Mouse (Mus musculus) midbrain, embryonic 12.5 days (tissue): ENCODE measurements around the gene Snrpg. TPM values are rescaled to one million over a fixed set of nuclear protein-coding genes. Genes with fewer than 3 reads are reported as not detected.

Source experiments
- ATAC-seq: fragments of 200-750 bp; cut with Nextera tagmentation; 2 replicates; pipeline ENCODE4 v1.8.0; 2017; ENCODE audit warnings: low read depth, moderate TSS enrichment, moderate library complexity; ENCODE audit not compliant: low FRiP score
- H3K27ac ChIP-seq: fragments of 300-500 bp; sonication (generic); replicated peaks from 2 replicates; pipeline ENCODE4 v1.5.1; 2016; ENCODE audit warnings: mild to moderate bottlenecking
- H3K27me3 ChIP-seq: fragments of 300-500 bp; sonication (generic); 2 replicates; pipeline ENCODE4 v1.6.1; 2016; ENCODE audit warnings: mild to moderate bottlenecking
- H3K36me3 ChIP-seq: fragments of 300-500 bp; sonication (generic); 2 replicates; pipeline ENCODE4 v1.6.1; 2016
- H3K4me1 ChIP-seq: fragments of 300-500 bp; sonication (generic); 2 replicates; pipeline ENCODE4 v1.6.1; 2016
- H3K4me2 ChIP-seq: fragments of 300-500 bp; sonication (generic); replicated peaks from 2 replicates; pipeline ENCODE4 v1.6.1; 2016; ENCODE audit warnings: mild to moderate bottlenecking, moderate library complexity
- H3K4me3 ChIP-seq: fragments of 300-500 bp; sonication (generic); 2 replicates; pipeline ENCODE4 v1.5.1; 2016; ENCODE audit warnings: mild to moderate bottlenecking
- H3K9ac ChIP-seq: fragments of 300-500 bp; sonication (generic); replicated peaks from 2 replicates; pipeline ENCODE4 v1.6.1; 2016; ENCODE audit warnings: mild to moderate bottlenecking, moderate library complexity
- H3K9me3 ChIP-seq: fragments of 300-500 bp; sonication (generic); 2 replicates; pipeline ENCODE4 v1.6.1; 2016; ENCODE audit warnings: mild to moderate bottlenecking
- WGBS: fragments of 180-500 bp; shearing (Covaris S2); methylation state at CpG from one replicate; pipeline ENCODE4 v1.1.7; 2016; 5-methylcytosine and 5-hydroxymethylcytosine counted together
- polyA plus RNA-seq: library from polyadenylated mRNA; unstranded; fragments of >200 nt; fragmentation: Nextera tagmentation; extraction: Ambion mirVana; gene quantifications from 2 replicates; pipeline ENCODE4 v1.2.1, GENCODE M21; 2016

The Snrpg gene
- polyA plus RNA-seq, 1 experiment from 2014 or later, result 580 TPM

DNA sequence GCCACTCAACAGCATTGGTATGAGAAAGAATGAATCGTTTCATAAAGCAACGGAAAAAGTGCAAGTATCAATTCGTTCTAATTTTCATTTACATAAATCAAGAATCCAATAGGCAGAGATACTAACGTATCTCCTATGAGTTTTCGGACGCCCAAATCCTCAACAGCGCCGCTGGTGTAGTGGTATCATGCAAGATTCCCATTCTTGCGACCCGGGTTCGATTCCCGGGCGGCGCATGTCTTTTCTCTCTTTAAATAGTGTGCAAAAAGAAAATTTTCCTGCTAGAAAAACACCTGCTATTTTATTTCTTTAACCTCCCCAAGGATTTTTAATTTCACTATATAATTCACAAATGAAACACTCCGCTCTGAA is 32.6 kb downstream of the Snrpg start:
- Histone ChIP-seq H3K36me3 (0 out of 2 replicates have a peak, but pooled peaks cover 6% of the 10 kb centered on the region), H3K9me3 (no peaks in the 10 kb centered on the region), H3K27me3 (0 out of 2 replicates have a peak, but pooled peaks cover 4% of the 10 kb centered on the region), H3K4me1 (peaks cover 13% of the 10 kb centered on the region), H3K4me3 (peak overlapping the region; percentile 87), H3K27ac (peak overlapping the region; percentile 100), H3K4me2 (peak overlapping the region; percentile 74), H3K9ac (0 out of 2 replicates have a peak overlapping the region, but pooled peaks have one; percentile 20)
- under 1% methylated on average over 15 of the region's 15 CpGs for WGBS
- ATAC-seq, result peak; percentile 63

DNA sequence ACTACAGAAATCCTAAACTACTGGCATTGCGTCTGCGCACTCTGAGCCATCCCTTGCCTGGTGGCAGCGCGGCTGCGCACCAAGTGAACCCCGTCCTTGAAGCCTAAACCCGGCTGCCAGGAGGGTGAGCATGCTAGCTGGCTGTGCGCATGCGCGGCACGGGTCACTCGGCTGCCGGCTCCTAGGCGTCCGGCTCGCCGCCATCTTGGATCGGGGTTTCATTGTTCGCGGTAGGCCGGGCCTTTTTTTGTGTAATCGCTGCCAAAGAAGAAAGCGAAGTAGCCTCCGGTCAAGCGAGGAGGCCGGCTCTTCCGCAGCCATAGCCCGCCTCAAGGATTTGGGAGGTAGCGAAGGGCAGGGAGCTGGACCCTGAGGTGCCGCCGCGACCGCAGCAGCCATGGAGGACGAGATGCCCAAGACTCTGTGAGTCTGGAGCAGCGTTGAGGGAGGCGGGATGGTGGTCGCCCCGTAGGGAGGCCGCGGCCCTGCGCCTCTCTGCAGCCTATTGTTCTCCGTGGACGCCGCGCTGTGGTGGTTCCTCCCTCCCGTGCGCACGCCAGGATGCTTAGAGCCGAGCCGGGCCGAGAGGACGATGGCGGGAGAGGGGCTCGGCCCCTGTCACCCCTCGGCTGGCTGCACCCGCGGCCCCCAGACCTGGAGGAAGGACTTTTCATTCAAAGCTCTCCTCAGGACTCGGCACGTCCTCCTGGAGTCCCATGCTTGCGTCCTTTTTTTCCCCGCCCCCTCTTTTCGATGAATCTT is 33.2 kb downstream of the Snrpg start, which contains the start of gene Tia1:
Gene Tia1 (plus strand): TSS at position 120 of the 762 bp plus-strand sequence.
- Histone ChIP-seq H3K9ac (peak within 1 kb of the TSS; percentile 98), H3K4me2 (peak within 1 kb of the TSS; percentile 74), H3K9me3 (no peaks in the 10 kb centered on the region), H3K4me1 (peaks cover 13% of the 10 kb centered on the region), H3K27me3 (0 out of 2 replicates have a peak, but pooled peaks cover 4% of the 10 kb centered on the region), H3K27ac (peak within 1 kb of the TSS; percentile 100), H3K4me3 (peak within 1 kb of the TSS; percentile 87), H3K36me3 (0 out of 2 replicates have a peak, but pooled peaks cover 6% of the 10 kb centered on the region)
- under 1% methylated on average over 62 of the region's 62 CpGs for WGBS
- peak; percentile 95 for ATAC-seq

DNA sequence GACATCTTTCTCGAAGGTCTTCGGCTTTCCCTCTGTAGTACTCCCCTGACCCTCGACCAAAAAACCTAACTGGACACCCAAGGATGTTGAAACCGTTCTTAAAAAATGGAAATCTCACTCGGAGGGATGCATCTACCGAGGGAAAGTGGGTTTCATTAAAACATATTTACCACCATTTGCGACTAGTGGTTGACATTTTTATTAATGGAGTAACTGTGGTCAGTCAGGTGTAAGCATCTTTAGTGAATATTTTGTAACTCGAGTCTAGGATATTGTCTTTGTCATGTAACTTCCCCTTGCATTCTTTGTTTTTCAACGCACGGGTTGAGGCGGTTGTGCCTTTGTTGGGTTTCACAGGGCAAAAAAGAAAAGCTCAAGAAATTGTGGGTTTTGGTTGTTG is 33.9 kb downstream of the Snrpg start:
- ATAC-seq, result no peak
- Histone ChIP-seq H3K4me3 (peak overlapping the region; percentile 87), H3K27ac (peak overlapping the region; percentile 100), H3K4me2 (peak overlapping the region; percentile 74), H3K9ac (peak overlapping the region; percentile 98), H3K27me3 (0 out of 2 replicates have a peak, but pooled peaks cover 4% of the 10 kb centered on the region), H3K9me3 (no peaks in the 10 kb centered on the region), H3K36me3 (peaks cover 10% of the 10 kb centered on the region; the same call in 1 of the 2 replicates), H3K4me1 (peaks cover 16% of the 10 kb centered on the region)
- under 1% methylated on average over 11 of the region's 11 CpGs for WGBS

DNA sequence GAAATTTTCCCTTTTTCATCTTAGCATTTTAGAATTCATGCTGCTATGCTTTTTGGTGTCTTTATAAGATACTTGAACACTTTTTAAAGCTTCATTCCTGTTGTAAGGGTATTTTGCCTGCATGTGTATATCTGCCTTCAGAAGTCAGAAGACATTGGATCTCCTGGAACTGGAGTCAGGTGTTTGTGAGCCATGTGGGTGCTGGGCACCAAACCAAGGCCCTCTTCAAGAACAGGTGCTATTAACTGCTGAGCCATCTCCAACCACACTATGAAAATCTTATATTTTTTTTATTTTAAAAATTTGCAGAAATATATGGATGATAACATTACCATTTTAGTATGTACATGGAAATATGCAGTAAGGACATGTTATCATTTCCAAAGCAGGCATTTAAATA is 35.2 kb downstream of the Snrpg start:
- Histone ChIP-seq H3K4me1 (peaks cover 13% of the 10 kb centered on the region), H3K9me3 (no peaks in the 10 kb centered on the region), H3K27ac (no peak overlapping the region), H3K4me3 (peak overlapping the region; percentile 30), H3K36me3 (peaks cover 10% of the 10 kb centered on the region; the same call in 1 of the 2 replicates), H3K4me2 (peak overlapping the region; percentile 74), H3K9ac (peak overlapping the region; percentile 39; the same call in 1 of the 2 replicates), H3K27me3 (no peaks in the 10 kb centered on the region)
- no peak for ATAC-seq

DNA sequence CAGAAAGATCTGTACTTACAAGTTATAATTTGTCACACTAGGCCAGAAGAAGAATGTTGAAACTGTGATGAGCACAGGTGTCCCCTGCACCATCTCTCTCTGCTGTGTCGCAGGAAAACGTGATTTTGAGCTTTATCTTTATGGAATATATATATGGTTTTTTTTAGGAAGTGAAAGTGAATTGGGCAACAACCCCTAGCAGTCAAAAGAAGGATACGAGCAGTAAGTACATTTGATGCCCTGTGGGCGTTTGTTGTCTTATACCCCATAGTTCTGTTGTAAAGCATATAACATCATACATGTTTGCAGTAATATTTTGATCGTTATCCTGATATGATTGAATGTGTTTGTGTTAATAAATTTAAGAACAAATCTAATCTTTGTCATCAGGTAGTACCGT is 47.6 kb downstream of the Snrpg start:
- ATAC-seq, result no peak
- no peaks in the 10 kb centered on the region for H3K27me3 ChIP-seq
- no peak overlapping the region for H3K4me3 ChIP-seq
- no peak overlapping the region for H3K27ac ChIP-seq
- WGBS, result 94% methylated on average over 6 of the region's 6 CpGs
- no peaks in the 10 kb centered on the region for H3K9me3 ChIP-seq
- H3K4me2 ChIP-seq, result no peak overlapping the region
- no peaks in the 10 kb centered on the region for H3K4me1 ChIP-seq
- H3K36me3 ChIP-seq, result peaks cover 84% of the 10 kb centered on the region
- H3K9ac ChIP-seq, result no peak overlapping the region

DNA sequence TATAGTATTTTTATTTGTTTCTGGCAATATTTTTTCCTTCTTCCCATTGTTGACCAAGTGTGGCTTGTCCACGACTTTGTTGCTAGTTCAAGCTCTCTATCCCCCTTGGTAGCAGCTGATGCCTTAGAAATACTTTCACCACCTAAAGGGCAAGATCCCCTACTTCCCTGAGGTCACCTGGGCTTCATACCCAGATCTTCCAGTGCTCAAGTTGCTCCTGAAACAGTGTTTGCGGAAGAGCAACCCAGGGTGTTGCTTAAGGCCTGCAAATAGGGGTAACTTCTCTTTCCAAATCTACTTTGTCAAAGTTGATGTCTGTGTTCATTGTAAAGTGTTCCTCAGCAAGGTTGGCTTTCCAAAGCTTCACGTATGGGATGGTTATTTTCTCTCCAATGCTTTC is 48.1 kb downstream of the Snrpg start:
- no peaks in the 10 kb centered on the region for H3K9me3 ChIP-seq
- no peak overlapping the region for H3K4me3 ChIP-seq
- H3K36me3 ChIP-seq, result peaks cover 83% of the 10 kb centered on the region
- WGBS, result 96% methylated on average over 3 of the region's 3 CpGs
- H3K27me3 ChIP-seq, result no peaks in the 10 kb centered on the region
- no peak overlapping the region for H3K9ac ChIP-seq
- no peak for ATAC-seq
- H3K4me2 ChIP-seq, result no peak overlapping the region
- H3K4me1 ChIP-seq, result no peaks in the 10 kb centered on the region
- H3K27ac ChIP-seq, result no peak overlapping the region

DNA sequence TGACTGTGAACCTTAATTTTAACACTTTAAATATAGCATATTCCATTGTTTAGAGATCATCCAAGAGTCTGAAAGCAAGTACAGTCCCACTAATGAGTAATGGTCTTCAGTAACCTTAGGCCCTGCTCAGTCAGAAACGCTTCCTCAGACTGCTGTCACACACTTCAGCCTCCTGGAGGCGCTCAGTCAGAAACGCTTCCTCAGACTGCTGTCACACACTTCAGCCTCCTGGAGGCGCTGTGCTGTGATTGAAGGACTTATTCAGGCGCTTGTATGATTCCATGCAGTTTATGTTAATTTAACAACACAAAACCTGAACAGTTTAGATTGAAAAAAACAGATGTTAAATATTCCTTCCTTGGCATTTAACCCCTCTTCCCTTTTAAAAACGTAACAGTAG is 49.4 kb downstream of the Snrpg start:
- Histone ChIP-seq H3K36me3 (peaks cover 85% of the 10 kb centered on the region), H3K4me3 (no peak overlapping the region), H3K4me2 (no peak overlapping the region), H3K4me1 (no peaks in the 10 kb centered on the region), H3K27me3 (no peaks in the 10 kb centered on the region), H3K27ac (no peak overlapping the region), H3K9ac (no peak overlapping the region), H3K9me3 (no peaks in the 10 kb centered on the region)
- 76% methylated on average over 6 of the region's 6 CpGs for WGBS
- ATAC-seq, result no peak

DNA sequence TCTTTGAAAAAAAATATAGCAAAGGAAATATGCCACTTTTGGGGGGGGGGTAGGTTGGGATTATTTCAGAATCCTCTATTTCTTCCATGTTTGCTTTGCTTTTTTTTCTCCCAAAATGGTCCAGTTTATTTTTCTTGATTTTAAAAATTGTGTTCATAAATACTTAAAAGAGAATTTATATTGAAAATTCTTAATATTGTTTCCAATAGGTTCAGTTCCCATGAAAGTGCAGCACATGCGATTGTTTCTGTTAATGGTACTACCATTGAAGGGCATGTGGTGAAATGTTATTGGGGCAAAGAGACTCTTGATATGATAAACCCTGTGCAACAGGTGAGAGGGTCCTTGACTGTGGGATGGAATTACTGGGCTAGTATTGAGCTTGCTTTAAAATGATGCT is 55.3 kb downstream of the Snrpg start, which contains the start of gene Gm44790:
Gene Gm44790 (plus strand): TSS at position 301 of the 400 bp plus-strand sequence.
- Histone ChIP-seq H3K4me3 (no peak within 1 kb of the TSS), H3K36me3 (peaks cover 79% of the 10 kb centered on the region), H3K27ac (no peak within 1 kb of the TSS), H3K9me3 (no peaks in the 10 kb centered on the region), H3K4me1 (no peaks in the 10 kb centered on the region), H3K27me3 (no peaks in the 10 kb centered on the region), H3K4me2 (no peak within 1 kb of the TSS), H3K9ac (no peak within 1 kb of the TSS)
- no peak for ATAC-seq
- WGBS, result 98% methylated on average over 1 of the region's 1 CpGs

Other genes with a start within 250 kb of the Snrpg start
- gene Tgfa, start 176.1 kb upstream of the Snrpg start, polyA plus RNA-seq, result 1.8 TPM in 2 replicates
- 118 and 120 TPM in 2 replicates for gene Fam136a, start 5.7 kb upstream of the Snrpg start, polyA plus RNA-seq
- 128 and 129 TPM in 2 replicates for gene Pcyox1, start 25.9 kb downstream of the Snrpg start, polyA plus RNA-seq
- gene Tia1, start 32.9 kb downstream of the Snrpg start, polyA plus RNA-seq, result 356 and 362 TPM in 2 replicates
- 0.68 and 0.81 TPM in 2 replicates for gene Gm44790, start 55.4 kb downstream of the Snrpg start, polyA plus RNA-seq
- gene C87436, start 67.1 kb downstream of the Snrpg start, polyA plus RNA-seq, result 26.6 and 30.6 TPM in 2 replicates
- 570 and 583 TPM in 2 replicates for gene Pcbp1, start 155.0 kb downstream of the Snrpg start, polyA plus RNA-seq